Mouse (Mus musculus) bone marrow macrophage, adult 2 months (primary cell): ENCODE data around the gene Pde3a.

ENCODE experiments used
- CTCF ChIP-seq: IDR thresholded peaks from 2 replicates; pipeline ENCODE4 v1.5.1; 2012; ENCODE audit warnings: low read depth, mild to moderate bottlenecking, low read length, moderate library complexity
- POLR2A ChIP-seq: IDR thresholded peaks from 2 replicates; pipeline ENCODE4 v1.6.1; 2012; ENCODE audit warnings: mild to moderate bottlenecking, low read depth, low read length, borderline replicate concordance

DNA sequence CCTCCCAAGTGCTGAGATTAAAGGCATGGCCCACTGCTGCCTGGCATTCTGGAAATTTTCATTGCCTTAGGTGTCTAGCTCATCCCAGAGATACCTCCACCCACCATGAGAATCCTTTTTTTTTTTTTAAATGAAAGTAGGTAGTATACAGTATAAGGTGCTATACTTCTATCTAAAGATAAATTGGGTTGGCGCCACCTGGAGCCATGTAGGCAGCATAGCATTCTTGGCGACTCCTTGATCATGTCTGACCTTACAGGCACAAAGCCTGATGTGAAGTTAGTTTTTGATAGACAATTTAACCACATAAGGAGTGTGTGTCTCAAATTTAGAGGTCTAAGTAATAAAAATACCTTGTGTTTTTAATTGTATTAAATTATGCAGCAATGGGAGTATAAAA, 123.6 kb downstream of the Pde3a start:
- TF ChIP-seq CTCF (no peak), POLR2A (no peak)
